Mouse (Mus musculus) lung, postnatal 25 days (tissue): ENCODE results near the gene 1700088E04Rik.

Experiments used
- DNase-seq: peaks from one replicate; pipeline ENCODE4 v3.0.0; 2022; ENCODE audit warnings: low spot score

Gene 1700088E04Rik

GRCm38 (mm10) chr15:79140866-79141565 lies at the start of gene 1700088E04Rik, which contains the start of gene Polr2f:
TSS of gene 1700088E04Rik (minus strand) at chr15:79141253.
TSS of gene Polr2f (plus strand) at chr15:79141009.
- DNase-seq: peak; percentile 96

- no peak for DNase-seq
Observed at GRCm38 (mm10) chr15:79187819-79188218, 46.8 kb upstream of the 1700088E04Rik start.

GRCm38 (mm10) chr15:79185213-79185612 lies 44.2 kb upstream of the 1700088E04Rik start:
- DNase-seq: peak; percentile 10

- no peak for DNase-seq
Observed at GRCm38 (mm10) chr15:79176905-79177304, 35.9 kb upstream of the 1700088E04Rik start.

GRCm38 (mm10) chr15:79166712-79167111 lies 25.7 kb upstream of the 1700088E04Rik start:
- DNase-seq: no peak

GRCm38 (mm10) chr15:79165140-79165539 lies 24.1 kb upstream of the 1700088E04Rik start, which contains the start of gene Sox10:
TSS of gene Sox10 (minus strand) at chr15:79165240.
- no peak for DNase-seq

GRCm38 (mm10) chr15:79164251-79164650 lies 23.2 kb upstream of the 1700088E04Rik start:
- no peak for DNase-seq

- no peak for DNase-seq
Observed at GRCm38 (mm10) chr15:79162822-79163221, 21.8 kb upstream of the 1700088E04Rik start.

GRCm38 (mm10) chr15:79162301-79162700 lies 21.2 kb upstream of the 1700088E04Rik start:
- no peak for DNase-seq

GRCm38 (mm10) chr15:79155572-79155971 lies 14.5 kb upstream of the 1700088E04Rik start:
- no peak for DNase-seq

GRCm38 (mm10) chr15:79152709-79153108 lies 11.7 kb upstream of the 1700088E04Rik start:
- DNase-seq: no peak

- DNase-seq: no peak
Observed at GRCm38 (mm10) chr15:79151881-79152280, 10.8 kb upstream of the 1700088E04Rik start.

GRCm38 (mm10) chr15:79148533-79148932 lies 7.5 kb upstream of the 1700088E04Rik start:
- DNase-seq: peak; percentile 82

- no peak for DNase-seq
Observed at GRCm38 (mm10) chr15:79145522-79145921, 4.5 kb upstream of the 1700088E04Rik start.

- no peak for DNase-seq
Observed at GRCm38 (mm10) chr15:79144021-79144420, 3.0 kb upstream of the 1700088E04Rik start.

- no peak for DNase-seq
Observed at GRCm38 (mm10) chr15:79143316-79143715, 2.3 kb upstream of the 1700088E04Rik start.

- no peak for DNase-seq
Observed at GRCm38 (mm10) chr15:79141566-79141917, 489 bp upstream of the 1700088E04Rik start.

GRCm38 (mm10) chr15:79139640-79140039 lies 1.4 kb downstream of the 1700088E04Rik start:
- DNase-seq: no peak

GRCm38 (mm10) chr15:79135783-79136575 lies 5.1 kb downstream of the 1700088E04Rik start:
- no peak for DNase-seq

GRCm38 (mm10) chr15:79135332-79135731 lies 5.7 kb downstream of the 1700088E04Rik start:
- DNase-seq: no peak

- no peak for DNase-seq
Observed at GRCm38 (mm10) chr15:79134496-79135270, 6.4 kb downstream of the 1700088E04Rik start.

- DNase-seq: peak; percentile 23
Observed at GRCm38 (mm10) chr15:79133191-79133661, 7.8 kb downstream of the 1700088E04Rik start.
